In the genomic region with DNA sequence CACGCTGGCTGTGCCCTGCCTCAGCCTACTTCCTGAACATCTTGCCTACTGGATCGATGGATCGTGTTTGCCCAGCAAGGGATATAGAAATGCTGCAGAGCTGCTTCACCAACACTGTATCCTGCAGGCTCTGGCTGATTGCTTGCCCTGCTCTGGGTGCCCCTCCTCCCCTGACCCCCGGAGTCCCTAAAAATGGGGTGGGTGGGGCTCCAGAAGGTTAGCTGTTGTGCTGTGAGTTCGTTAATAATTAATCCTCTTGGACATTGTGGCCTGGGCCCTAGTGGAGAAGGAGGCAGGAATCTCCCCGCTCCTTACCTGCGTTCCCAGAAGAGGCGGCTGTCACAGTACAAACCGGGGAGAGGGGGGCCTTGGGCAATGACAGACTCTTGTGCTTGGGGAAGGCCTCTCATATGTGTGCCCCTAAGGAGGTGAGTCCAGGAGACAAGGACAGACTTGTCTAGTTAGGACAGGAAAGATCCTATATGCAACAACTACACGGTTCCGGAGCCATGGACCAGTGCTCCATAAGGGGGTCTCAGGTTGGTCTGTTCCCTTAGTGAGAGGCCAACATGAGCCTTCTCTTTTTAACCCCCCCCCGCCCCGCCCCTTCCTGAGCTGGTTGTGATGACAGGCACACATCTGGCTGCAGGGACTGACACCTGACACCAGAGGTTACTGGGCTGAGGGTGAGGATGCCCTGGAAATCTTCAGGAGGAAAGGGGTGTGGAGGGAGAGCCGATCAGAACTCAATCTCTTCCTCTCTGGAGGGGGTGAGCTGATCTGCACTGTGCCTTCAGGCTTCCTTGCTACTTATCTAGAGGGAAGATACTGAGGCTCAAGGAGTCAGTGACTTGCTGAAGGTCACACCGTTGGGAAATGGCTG, we compare ENCODE assay signal across 8 mouse cellular contexts. TPM values are rescaled to one million over a fixed set of nuclear protein-coding genes. Genes with fewer than 3 reads are reported as not detected.
DNase-seq lines count a peak whose midpoint lies in the region; ATAC-seq and TF ChIP-seq lines count a peak whose summit lies in the region.

No protein-coding gene starts in this region.

- ATAC-seq in embryonic facial prominence, embryonic 12.5 days (ENCODE audit: insufficient number of reproducible peaks, insufficient read depth, low FRiP score, low TSS enrichment) = 0 out of 2 replicates have a peak, but pooled peaks have one; percentile 18
- peak; percentile 73 for ATAC-seq in lung, embryonic 16.5 days (ENCODE audit: low read depth)

- peaks cover 5% of the 10 kb centered on the region for H3K36me3 ChIP-seq in ES-E14 (ENCODE audit: control insufficient read depth, insufficient read depth, low read length, poor library complexity, severe bottlenecking)
- H3K36me3 ChIP-seq in embryonic facial prominence, embryonic 12.5 days = peaks cover 14% of the 10 kb centered on the region
- H3K36me3 ChIP-seq in lung, embryonic 16.5 days (ENCODE audit: control insufficient read depth, insufficient read depth, low read length) = peaks cover 7% of the 10 kb centered on the region

- H3K4me3 ChIP-seq in ES-E14 (ENCODE audit: insufficient read depth in 1 of 2, low read depth in 1 of 2, low read length in 2 of 2, poor library complexity in 1 of 2, severe bottlenecking in 1 of 2) = peak overlapping the region; percentile 64 to 73
- H3K4me3 ChIP-seq in embryonic facial prominence, embryonic 12.5 days = peak overlapping the region; percentile 39
- H3K4me3 ChIP-seq in lung, embryonic 16.5 days (ENCODE audit: low read length) = peak overlapping the region; percentile 52

- H3K9me3 ChIP-seq in ES-E14 (ENCODE audit: control insufficient read depth, insufficient read depth, low read depth, low read length) = no peaks in the 10 kb centered on the region
- H3K9me3 ChIP-seq in embryonic facial prominence, embryonic 12.5 days = no peaks in the 10 kb centered on the region
- H3K9me3 ChIP-seq in lung, embryonic 16.5 days (ENCODE audit: control insufficient read depth, low read length) = no peaks in the 10 kb centered on the region

- 8% methylated on average over 15 of the region's 15 CpGs for WGBS in embryonic facial prominence, embryonic 12.5 days
- 9% methylated on average over 15 of the region's 15 CpGs for WGBS in lung, embryonic 16.5 days

- no peak for DNase-seq in ES-E14 (ENCODE audit: low read depth, low spot score)
- DNase-seq in kidney, adult 9 months = peak; percentile 89
- no peak for DNase-seq in spleen, postnatal 14 days (ENCODE audit: low spot score in 2 of 2)
- DNase-seq in T-cell, adult 2 months (ENCODE audit: low spot score) = no peak
- DNase-seq in layer of hippocampus, adult 9-10 months (ENCODE audit: low spot score) = no peak
- no peak for DNase-seq in heart, adult 11 months

- no peak overlapping the region for H3K27ac ChIP-seq in ES-E14 (ENCODE audit: insufficient read depth, low read depth, low read length, poor library complexity, severe bottlenecking)
- no peak overlapping the region for H3K27ac ChIP-seq in embryonic facial prominence, embryonic 12.5 days
- H3K27ac ChIP-seq in lung, embryonic 16.5 days (ENCODE audit: low read length) = peak overlapping the region; percentile 76

- H3K9ac ChIP-seq in ES-E14 (ENCODE audit: insufficient read depth, low read depth, low read length, poor library complexity, severe bottlenecking) = peak overlapping the region; percentile 54
- H3K9ac ChIP-seq in embryonic facial prominence, embryonic 12.5 days = peak overlapping the region; percentile 40
- H3K9ac ChIP-seq in lung, embryonic 16.5 days (ENCODE audit: low read length) = peak overlapping the region; percentile 63

- peak overlapping the region; percentile 76 for H3K4me2 ChIP-seq in embryonic facial prominence, embryonic 12.5 days (replicated peaks)
- H3K4me2 ChIP-seq in lung, embryonic 16.5 days (ENCODE audit: low read depth, low read length) = peak overlapping the region; percentile 55

- peaks cover 0 to 13% of the 10 kb centered on the region in 2 experiments; a peak in 1 of 4 replicates for H3K4me1 ChIP-seq in ES-E14 (ENCODE audit: control insufficient read depth in 2 of 2, insufficient read depth in 2 of 2, low read length in 2 of 2, poor library complexity in 1 of 2)
- H3K4me1 ChIP-seq in embryonic facial prominence, embryonic 12.5 days = peaks cover 16% of the 10 kb centered on the region
- peaks cover 9% of the 10 kb centered on the region; the same call in 1 of the 2 replicates for H3K4me1 ChIP-seq in lung, embryonic 16.5 days (replicated peaks; ENCODE audit: control insufficient read depth, insufficient read depth, low read length)

- peaks cover 14% of the 10 kb centered on the region; the same call in 1 of the 2 replicates for H3K27me3 ChIP-seq in embryonic facial prominence, embryonic 12.5 days
- peaks cover 24% of the 10 kb centered on the region for H3K27me3 ChIP-seq in lung, embryonic 16.5 days (ENCODE audit: control insufficient read depth, insufficient read depth, low read depth, low read length)

- in situ Hi-C loops in ES-E14 (cut with MboI; ENCODE audit: low sequenced_read_pairs in 2 of 2, unreplicated experiment in 2 of 2) = no loop called here

TF ChIP-seq in ES-E14, 5 proteins besides CTCF, POLR2A, EP300 and RAD21:
- TF ChIP-seq CHD2 (IDR thresholded peaks at IDR 0.05; ENCODE audit: low read depth, low read length) (no peak), HCFC1 (IDR thresholded peaks at IDR 0.05; ENCODE audit: borderline replicate concordance, insufficient read depth, low read length) (no peak), MAFK (IDR thresholded peaks at IDR 0.05; ENCODE audit: insufficient read depth, low read depth, low read length) (no peak), ZNF384 (IDR thresholded peaks at IDR 0.05; ENCODE audit: low read depth, low read length) (no peak), ZC3H11A (IDR thresholded peaks at IDR 0.05; ENCODE audit: borderline replicate concordance, low read depth, low read length) (no peak)

RNA-seq across cellular contexts. Expression of a gene that starts 0.7 kb away (rescaled TPM):
- total RNA-seq in ES-E14 (2012; rRNA removed) = 4.0 and 4.9 TPM in 2 replicates
- polyA plus RNA-seq in embryonic facial prominence, embryonic 12.5 days (2016; fragmentation: Nextera tagmentation; extraction: Ambion mirVana) = 2.2 and 2.4 TPM in 2 replicates
- polyA plus RNA-seq in lung, embryonic 16.5 days (2015; fragmentation: Nextera tagmentation; extraction: Ambion mirVana) = 9.5 and 10.0 TPM in 2 replicates

RNA-seq across cellular contexts. Expression of a gene that starts 7.5 kb away (rescaled TPM):
- 0.76 and 1.3 TPM in 2 replicates for total RNA-seq in ES-E14 (2012; rRNA removed)
- 0.18 and 0.25 TPM in 2 replicates for polyA plus RNA-seq in embryonic facial prominence, embryonic 12.5 days (2016; fragmentation: Nextera tagmentation; extraction: Ambion mirVana)
- polyA plus RNA-seq in lung, embryonic 16.5 days (2015; fragmentation: Nextera tagmentation; extraction: Ambion mirVana) = 0.24 and 0.38 TPM in 2 replicates

RNA-seq across cellular contexts. Expression of a gene that starts 20.3 kb away (rescaled TPM):
- total RNA-seq in ES-E14 (2012; rRNA removed) = 128 and 143 TPM in 2 replicates
- polyA plus RNA-seq in embryonic facial prominence, embryonic 12.5 days (2016; fragmentation: Nextera tagmentation; extraction: Ambion mirVana) = 79.1 and 82.2 TPM in 2 replicates
- 76.6 and 78.0 TPM in 2 replicates for polyA plus RNA-seq in lung, embryonic 16.5 days (2015; fragmentation: Nextera tagmentation; extraction: Ambion mirVana)

RNA-seq across cellular contexts. Expression of a gene that starts 47.2 kb away (rescaled TPM):
- total RNA-seq in ES-E14 (2012; rRNA removed) = 0.94 and 2.3 TPM in 2 replicates
- 0.23 TPM in 1 of 2 replicates, not detected in the other for polyA plus RNA-seq in embryonic facial prominence, embryonic 12.5 days (2016; fragmentation: Nextera tagmentation; extraction: Ambion mirVana)
- polyA plus RNA-seq in lung, embryonic 16.5 days (2015; fragmentation: Nextera tagmentation; extraction: Ambion mirVana) = 24.1 and 29.7 TPM in 2 replicates

RNA-seq across cellular contexts. Expression of a gene that starts 52.1 kb away (rescaled TPM):
- total RNA-seq in ES-E14 (2012; rRNA removed) = 32.4 and 44.3 TPM in 2 replicates
- polyA plus RNA-seq in embryonic facial prominence, embryonic 12.5 days (2016; fragmentation: Nextera tagmentation; extraction: Ambion mirVana) = 34.6 and 36.1 TPM in 2 replicates
- 69.7 and 70.1 TPM in 2 replicates for polyA plus RNA-seq in lung, embryonic 16.5 days (2015; fragmentation: Nextera tagmentation; extraction: Ambion mirVana)
